Mouse (Mus musculus) hindbrain, embryonic 16.5 days (tissue): ENCODE measurements around the gene Dda1. TPM values are rescaled to one million over a fixed set of nuclear protein-coding genes. Genes with fewer than 3 reads are reported as not detected.
"Not testable (repeated sequence)": the region's sequence is repeated elsewhere in the genome, so short reads cannot be mapped to it uniquely, and the experiment has no call there.

ENCODE experiments used
- ATAC-seq: fragments of 200-750 bp; cut with Nextera tagmentation; 2 replicates; pipeline ENCODE4 v1.8.0; 2017; ENCODE audit warnings: moderate TSS enrichment, moderate library complexity
- H3K27ac ChIP-seq: fragments of 300-500 bp; sonication (generic); 2 replicates; pipeline ENCODE4 v1.5.1; 2014; ENCODE audit warnings: low read depth, mild to moderate bottlenecking, control low read depth, low read length, moderate library complexity
- H3K27me3 ChIP-seq: fragments of 300-500 bp; sonication (generic); replicated peaks from 2 replicates; pipeline ENCODE4 v1.6.1; 2014; ENCODE audit warnings: low read length; ENCODE audit not compliant: control insufficient read depth, insufficient read depth
- H3K36me3 ChIP-seq: fragments of 300-500 bp; sonication (generic); 2 replicates; pipeline ENCODE4 v1.6.1; 2014; ENCODE audit warnings: mild to moderate bottlenecking, low read length, moderate library complexity, mixed read lengths; ENCODE audit not compliant: control insufficient read depth, insufficient read depth
- H3K4me1 ChIP-seq: fragments of 300-500 bp; sonication (generic); 2 replicates; pipeline ENCODE4 v1.6.1; 2014; ENCODE audit warnings: low read depth, low read length; ENCODE audit not compliant: control insufficient read depth, insufficient read depth
- H3K4me2 ChIP-seq: fragments of 300-500 bp; sonication (generic); 2 replicates; pipeline ENCODE4 v1.6.1; 2014; ENCODE audit warnings: mild to moderate bottlenecking, low read length, control low read depth, moderate library complexity
- H3K4me3 ChIP-seq: fragments of 300-500 bp; sonication (generic); 2 replicates; pipeline ENCODE4 v1.5.1; 2014; ENCODE audit warnings: mild to moderate bottlenecking, low read length, control low read depth, moderate library complexity
- H3K9ac ChIP-seq: fragments of 300-500 bp; sonication (generic); 2 replicates; pipeline ENCODE4 v1.6.1; 2014; ENCODE audit warnings: low read depth, mild to moderate bottlenecking, control low read depth, low read length, moderate library complexity
- H3K9me3 ChIP-seq: fragments of 300-500 bp; sonication (generic); 2 replicates; pipeline ENCODE4 v1.6.1; 2014; ENCODE audit warnings: mild to moderate bottlenecking, low read length, moderate library complexity; ENCODE audit not compliant: control insufficient read depth
- WGBS: fragments of 180-500 bp; shearing (Covaris S2); extraction: QIAGEN DNeasy Blood & Tissue Kit; methylation state at CpG from one replicate; pipeline ENCODE4 v1.1.7; 2014; 5-methylcytosine and 5-hydroxymethylcytosine counted together
- polyA plus RNA-seq: library from polyadenylated mRNA; unstranded; fragments of >200 nt; fragmentation: Nextera tagmentation; extraction: Ambion mirVana; gene quantifications from 2 replicates; pipeline ENCODE4 v1.2.1, GENCODE M21; 2015

Dda1 gene
- 240 and 247 TPM in 2 replicates for polyA plus RNA-seq

DNA sequence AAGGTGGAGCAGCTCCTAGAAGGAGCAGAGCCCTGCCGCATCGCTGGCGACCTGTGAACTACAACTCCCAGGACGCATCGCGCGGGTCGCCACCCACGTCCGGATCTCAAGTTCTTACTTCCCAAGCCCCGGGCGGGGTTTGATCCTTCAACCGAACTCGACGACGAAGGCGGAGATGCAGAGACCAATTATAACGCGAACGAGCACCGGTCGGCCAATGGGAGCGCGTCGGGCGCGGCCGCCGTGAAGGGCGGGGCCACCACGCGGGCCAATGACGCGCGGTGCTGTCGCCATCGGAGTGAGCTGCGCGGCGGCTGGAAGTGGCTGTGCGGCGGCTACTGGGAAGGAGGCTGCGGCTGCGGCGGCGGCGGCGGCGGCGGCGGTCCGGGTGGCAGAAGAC is at the start of gene Dda1:
Dda1 (plus strand) TSS at position 284 of the 400 bp plus-strand sequence.
- Histone ChIP-seq H3K27ac (peak within 1 kb of the TSS; percentile 81), H3K4me1 (peaks cover 22% of the 10 kb centered on the region), H3K27me3 (no peaks in the 10 kb centered on the region), H3K36me3 (peaks cover 11% of the 10 kb centered on the region), H3K9ac (peak within 1 kb of the TSS; percentile 72), H3K4me2 (peak within 1 kb of the TSS; percentile 69), H3K9me3 (no peaks in the 10 kb centered on the region), H3K4me3 (peak within 1 kb of the TSS; percentile 66)
- WGBS = under 1% methylated on average over 51 of the region's 52 CpGs
- ATAC-seq = peak; percentile 91

DNA sequence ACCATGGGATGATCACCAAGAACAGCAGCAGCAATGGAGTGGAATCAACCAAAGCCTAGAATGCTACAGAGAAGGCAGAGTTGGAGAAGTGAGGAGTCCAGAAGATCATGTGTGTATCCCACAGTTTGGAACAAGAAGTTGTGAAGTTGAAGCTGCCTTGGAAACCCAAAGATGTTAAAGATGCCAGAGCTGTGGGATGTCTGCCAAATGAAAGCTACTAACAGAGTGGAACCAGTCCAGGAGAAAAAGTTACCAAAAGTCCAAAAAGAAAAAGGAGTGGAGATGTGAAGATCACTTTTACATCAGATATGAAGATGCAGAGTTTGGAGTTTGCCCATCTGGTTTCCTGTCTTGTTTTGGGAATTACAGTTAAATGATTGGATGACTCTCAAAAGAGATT is 46.9 kb upstream of the Dda1 start:
- H3K4me3 ChIP-seq = no peak overlapping the region
- no peaks in the 10 kb centered on the region for H3K27me3 ChIP-seq
- H3K9me3 ChIP-seq = peaks cover 2% of the 10 kb centered on the region; the same call in 1 of the 2 replicates
- no peak for ATAC-seq
- no peak overlapping the region for H3K27ac ChIP-seq
- no peaks in the 10 kb centered on the region for H3K4me1 ChIP-seq
- no peak overlapping the region for H3K4me2 ChIP-seq
- no peak overlapping the region for H3K9ac ChIP-seq
- H3K36me3 ChIP-seq = no peaks in the 10 kb centered on the region

DNA sequence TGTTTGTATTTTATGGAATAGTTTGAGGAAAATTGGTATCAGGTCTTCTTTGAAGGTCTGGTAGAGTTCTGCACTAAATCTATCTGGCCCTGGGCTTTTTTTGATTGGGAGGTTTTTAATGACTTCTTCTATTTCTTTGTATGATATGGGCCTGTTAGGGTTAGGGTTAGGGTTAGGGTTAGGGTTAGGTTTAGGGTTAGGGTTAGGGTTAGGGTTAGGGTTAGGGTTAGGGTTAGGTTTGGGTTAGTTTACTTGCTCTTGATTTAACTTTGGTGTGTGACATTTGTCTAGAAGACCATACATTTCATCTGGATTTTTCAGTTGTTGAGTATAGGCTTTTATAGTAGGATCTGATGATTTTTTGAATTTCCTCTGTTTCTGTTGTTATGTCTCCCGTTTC is 36.1 kb upstream of the Dda1 start:
- not testable (repeated sequence) for H3K9ac ChIP-seq, H3K27me3 ChIP-seq, H3K4me1 ChIP-seq, H3K9me3 ChIP-seq, H3K4me2 ChIP-seq, ATAC-seq, H3K4me3 ChIP-seq, H3K36me3 ChIP-seq, H3K27ac ChIP-seq
- 90% methylated on average over 1 of the region's 1 CpGs for WGBS

DNA sequence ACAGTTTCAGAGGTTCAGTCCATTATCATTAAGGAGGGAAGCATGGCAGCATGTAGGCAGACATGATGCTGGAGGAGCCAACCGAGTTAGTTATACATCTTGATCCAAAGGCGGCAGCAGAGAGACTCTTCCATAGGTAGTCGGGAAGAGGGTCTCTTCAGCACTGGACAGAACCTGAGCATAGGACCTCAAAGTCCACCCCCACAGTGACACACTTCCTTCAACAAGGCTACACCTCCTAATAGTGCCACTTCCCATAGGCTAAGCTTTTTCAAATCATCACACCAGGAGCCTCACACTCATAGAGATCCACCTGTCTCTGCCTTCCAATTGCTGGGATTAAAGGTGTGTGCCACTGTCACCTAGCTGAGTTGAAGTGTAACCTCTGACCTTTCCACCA is 32.0 kb upstream of the Dda1 start:
- WGBS = 63% methylated on average over 3 of the region's 3 CpGs
- no peak overlapping the region for H3K4me2 ChIP-seq

DNA sequence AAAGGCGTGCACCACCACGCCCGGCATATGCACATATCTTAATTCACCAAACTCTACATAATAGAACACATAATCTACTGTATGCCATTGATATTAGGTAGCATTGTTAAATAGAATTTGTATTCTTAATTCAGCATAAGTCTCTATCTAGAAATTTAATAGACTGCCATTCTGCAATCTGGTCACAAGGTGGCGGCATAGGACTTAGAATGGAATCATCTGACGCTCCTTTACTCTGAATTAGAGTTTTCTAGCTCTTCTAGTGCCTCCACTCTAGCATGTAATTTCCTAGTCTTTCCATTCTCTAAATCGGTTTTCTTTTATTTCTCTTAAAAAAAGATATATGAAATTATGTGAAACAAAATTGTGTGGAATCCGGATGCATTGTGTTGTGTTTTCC is 27.6 kb upstream of the Dda1 start:
- Histone ChIP-seq H3K9me3 (no peaks in the 10 kb centered on the region), H3K4me1 (no peaks in the 10 kb centered on the region), H3K4me2 (no peak overlapping the region), H3K4me3 (no peak overlapping the region), H3K36me3 (no peaks in the 10 kb centered on the region), H3K9ac (no peak overlapping the region), H3K27ac (no peak overlapping the region), H3K27me3 (no peaks in the 10 kb centered on the region)
- peak; percentile 65; the same call in 1 of the 2 replicates for ATAC-seq
- WGBS = 0% methylated on average over 7 of the region's 7 CpGs

More for the DNA sequence above, 32.0 kb upstream of the Dda1 start:
- Histone ChIP-seq H3K4me1 (no peaks in the 10 kb centered on the region), H3K4me3 (no peak overlapping the region), H3K9me3 (no peaks in the 10 kb centered on the region), H3K27ac (no peak overlapping the region), H3K27me3 (no peaks in the 10 kb centered on the region), H3K36me3 (no peaks in the 10 kb centered on the region), H3K9ac (no peak overlapping the region)
- no peak for ATAC-seq

DNA sequence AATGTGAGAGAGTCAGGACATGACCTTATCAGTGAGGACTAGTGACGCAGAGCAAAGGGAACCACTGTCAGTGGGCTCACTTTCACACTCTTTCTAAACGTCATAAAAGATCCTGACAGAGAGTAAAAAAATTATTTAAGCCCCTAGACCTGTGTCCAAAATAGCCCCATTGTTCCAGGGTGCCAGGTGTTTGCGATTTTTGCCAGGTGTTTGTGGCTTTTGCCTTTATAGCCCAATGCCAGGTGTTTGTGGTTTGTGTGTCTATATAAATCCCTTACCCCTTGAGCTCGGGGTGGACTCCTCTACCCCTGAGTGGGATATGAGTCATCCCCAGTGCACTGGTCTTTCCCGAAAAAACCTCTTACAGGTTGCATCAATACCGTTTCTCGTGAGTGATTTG is 23.9 kb upstream of the Dda1 start:
- 82% methylated on average over 7 of the region's 7 CpGs for WGBS
- Histone ChIP-seq H3K4me2 (no peak overlapping the region), H3K9ac (no peak overlapping the region), H3K4me1 (no peaks in the 10 kb centered on the region), H3K27me3 (no peaks in the 10 kb centered on the region), H3K4me3 (no peak overlapping the region), H3K36me3 (no peaks in the 10 kb centered on the region), H3K27ac (no peak overlapping the region), H3K9me3 (no peaks in the 10 kb centered on the region)
- ATAC-seq = no peak

DNA sequence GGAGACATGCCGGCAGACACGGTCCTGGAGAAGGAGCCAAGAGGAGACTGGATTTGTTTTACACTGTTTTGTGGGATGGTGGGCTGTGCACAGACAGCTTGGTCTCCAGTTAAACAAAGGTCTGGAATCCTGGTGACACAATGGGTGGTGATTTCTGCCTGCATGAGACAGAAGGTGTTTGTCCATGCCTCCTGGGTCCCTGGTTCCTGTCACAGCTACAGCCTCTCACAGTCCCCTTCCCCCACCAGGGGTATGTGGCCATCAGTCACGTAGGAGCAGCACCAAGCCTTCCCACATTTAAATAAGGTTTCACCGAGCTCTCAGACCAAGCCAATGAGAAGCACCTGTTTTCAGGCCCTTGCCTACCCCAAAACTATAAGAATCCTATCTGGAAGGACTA is 17.7 kb upstream of the Dda1 start:
- ATAC-seq = no peak
- no peak overlapping the region for H3K4me2 ChIP-seq
- no peak overlapping the region for H3K27ac ChIP-seq
- H3K4me1 ChIP-seq = no peaks in the 10 kb centered on the region
- 59% methylated on average over 4 of the region's 4 CpGs for whole genome bisulfite sequencing
- no peak overlapping the region for H3K4me3 ChIP-seq
- no peaks in the 10 kb centered on the region for H3K9me3 ChIP-seq
- no peaks in the 10 kb centered on the region for H3K27me3 ChIP-seq
- H3K36me3 ChIP-seq = no peaks in the 10 kb centered on the region
- H3K9ac ChIP-seq = no peak overlapping the region

DNA sequence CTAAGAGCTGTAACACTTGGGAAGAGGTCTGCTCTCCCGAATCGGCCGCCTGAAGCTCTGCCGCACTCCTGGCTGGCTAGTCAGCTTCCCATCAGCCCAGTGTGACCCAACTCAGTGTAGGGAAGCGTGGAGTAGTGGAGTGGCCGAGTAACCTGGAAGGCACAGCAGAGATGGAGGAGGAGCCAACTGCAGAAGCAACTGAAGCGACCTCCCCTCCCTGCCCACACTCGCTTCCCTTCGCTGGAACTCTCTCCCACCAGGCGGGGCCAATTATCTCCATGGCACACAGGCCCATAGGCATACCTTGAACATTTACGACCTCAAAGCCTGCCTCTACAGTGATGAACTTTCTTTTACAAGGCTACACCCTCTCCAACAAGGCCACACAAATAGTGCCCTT is 17.2 kb upstream of the Dda1 start:
- 58% methylated on average over 10 of the region's 11 CpGs for WGBS
- H3K4me1 ChIP-seq = no peaks in the 10 kb centered on the region
- H3K36me3 ChIP-seq = peaks cover 3% of the 10 kb centered on the region
- H3K4me2 ChIP-seq = no peak overlapping the region
- ATAC-seq = no peak
- H3K27me3 ChIP-seq = no peaks in the 10 kb centered on the region
- H3K9ac ChIP-seq = no peak overlapping the region
- no peaks in the 10 kb centered on the region for H3K9me3 ChIP-seq
- no peak overlapping the region for H3K27ac ChIP-seq
- no peak overlapping the region for H3K4me3 ChIP-seq

DNA sequence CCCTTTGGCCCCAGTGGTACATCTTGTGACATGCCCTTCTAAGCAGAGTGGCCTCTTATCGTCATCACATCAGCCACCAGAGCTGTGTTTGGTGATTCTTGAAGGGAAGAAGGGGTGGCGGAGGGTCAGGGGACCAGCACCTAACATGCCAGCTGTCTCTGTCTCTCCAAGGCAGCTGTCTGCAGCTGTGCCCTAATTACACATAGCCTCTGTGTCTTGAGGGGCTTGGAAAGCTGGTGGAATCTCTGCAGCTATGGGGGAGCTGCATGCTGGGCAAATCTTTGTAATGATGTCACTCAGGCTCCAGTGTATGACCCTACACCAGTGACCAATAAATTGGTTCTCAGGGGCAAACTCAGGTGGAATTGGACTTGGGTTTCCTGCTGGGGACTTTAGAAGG is 16.3 kb upstream of the Dda1 start:
- WGBS = 88% methylated on average over 2 of the region's 2 CpGs
- ATAC-seq = no peak
- H3K36me3 ChIP-seq = peaks cover 11% of the 10 kb centered on the region
- H3K9me3 ChIP-seq = no peaks in the 10 kb centered on the region
- H3K9ac ChIP-seq = no peak overlapping the region
- no peak overlapping the region for H3K4me2 ChIP-seq
- no peaks in the 10 kb centered on the region for H3K4me1 ChIP-seq
- no peak overlapping the region for H3K27ac ChIP-seq
- H3K27me3 ChIP-seq = no peaks in the 10 kb centered on the region
- no peak overlapping the region for H3K4me3 ChIP-seq

DNA sequence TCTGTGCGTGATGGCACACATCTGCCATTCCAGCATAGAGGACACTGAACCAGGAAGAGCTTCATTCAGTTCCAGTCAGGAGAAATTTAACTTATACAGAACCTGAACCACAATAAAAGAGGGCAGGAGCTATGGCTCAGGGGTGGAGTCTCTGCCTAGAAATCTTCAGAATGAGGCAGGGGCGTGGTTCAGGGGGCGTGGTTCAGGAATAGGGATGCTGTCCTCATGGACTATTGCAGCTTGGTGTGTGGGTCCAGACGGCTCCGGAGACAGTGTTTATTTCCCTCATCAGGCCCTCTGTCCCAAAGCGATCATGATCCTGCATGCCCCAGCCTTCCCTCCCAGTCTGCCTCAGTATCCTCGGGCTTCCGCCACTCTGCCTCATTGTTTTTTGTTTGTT is 14.3 kb upstream of the Dda1 start:
- 87% methylated on average over 7 of the region's 8 CpGs for WGBS
- no peak overlapping the region for H3K27ac ChIP-seq
- H3K4me3 ChIP-seq = no peak overlapping the region
- no peak for ATAC-seq
- no peaks in the 10 kb centered on the region for H3K4me1 ChIP-seq
- no peak overlapping the region for H3K4me2 ChIP-seq
- H3K9ac ChIP-seq = no peak overlapping the region
- H3K36me3 ChIP-seq = peaks cover 24% of the 10 kb centered on the region
- H3K9me3 ChIP-seq = no peaks in the 10 kb centered on the region
- no peaks in the 10 kb centered on the region for H3K27me3 ChIP-seq
